Mouse (Mus musculus) heart, postnatal 0 days (tissue): ENCODE measurements around the gene Cdkal1.

ENCODE experiments used
- CTCF ChIP-seq: IDR thresholded peaks from 2 replicates; pipeline ENCODE4 v1.5.1; 2016; ENCODE audit warnings: antibody characterized with exemption, control low read depth, low read depth
- EP300 ChIP-seq: IDR thresholded peaks from 2 replicates; pipeline ENCODE4 v1.6.1; 2016; ENCODE audit warnings: antibody characterized with exemption, low read depth

DNA sequence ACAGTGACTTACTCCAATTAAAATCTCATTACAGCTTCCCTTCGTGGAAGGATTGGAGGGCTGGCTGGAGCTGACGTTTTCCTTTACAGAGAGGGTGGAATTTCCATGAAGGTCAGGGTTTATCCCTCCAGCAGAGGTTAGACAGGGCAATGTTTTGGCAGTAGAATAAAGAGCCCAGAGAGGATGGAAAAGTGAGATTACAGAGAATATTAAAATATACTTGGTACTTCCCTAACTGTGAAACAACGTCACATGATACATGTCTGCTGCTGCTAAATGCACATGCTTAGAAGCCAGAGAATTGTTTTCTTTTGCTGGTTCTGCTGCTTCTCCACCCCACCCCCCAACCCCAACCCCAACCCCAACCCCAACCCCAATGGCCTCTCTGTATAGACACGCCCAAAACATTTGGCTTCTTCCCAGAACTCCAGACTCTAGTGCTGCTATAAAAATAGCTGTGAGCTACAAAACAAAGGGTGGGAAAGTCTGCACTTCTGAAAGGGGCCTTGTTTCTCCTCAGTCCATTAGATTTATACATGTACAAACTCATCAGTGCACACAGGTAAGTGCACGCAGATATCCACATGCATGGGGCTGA is 677.5 kb downstream of the Cdkal1 start:
- TF ChIP-seq CTCF (no peak), EP300 (no peak)
